Mouse (Mus musculus) CH12.LX (cell line): ENCODE data around the gene Prmt3. TPM values are rescaled to one million over a fixed set of nuclear protein-coding genes. Genes with fewer than 3 reads are reported as not detected.

Experiments used
- DNase-seq: peaks from one replicate; pipeline ENCODE4 v3.0.0-alpha.2; 2013; ENCODE audit errors: extremely low read depth
- H3K27ac ChIP-seq: 2 replicates; pipeline ENCODE4 v1.5.1; 2012; ENCODE audit warnings: low read depth, mild to moderate bottlenecking, control low read depth, moderate library complexity; ENCODE audit not compliant: insufficient read depth
- H3K27me3 ChIP-seq: replicated peaks from 2 replicates; pipeline ENCODE3; 2012; ENCODE audit warnings: inconsistent platforms
- H3K36me3 ChIP-seq, 2 experiments: replicated peaks in 1 of 2; 2 replicates each; pipeline versions ENCODE3 to v1.6.1; 2012; ENCODE audit warnings: inconsistent platforms in 1 of 2, low read length in 1 of 2, mild to moderate bottlenecking in 1 of 2, mixed read lengths in 1 of 2, moderate library complexity in 1 of 2; ENCODE audit not compliant: control insufficient read depth in 1 of 2, insufficient read depth in 1 of 2
- H3K4me1 ChIP-seq, 2 experiments: 2 replicates each; pipeline ENCODE4 v1.6.1; 2012; ENCODE audit warnings: inconsistent platforms in 1 of 2, moderate library complexity in 1 of 2; ENCODE audit not compliant: insufficient read depth in 2 of 2, control insufficient read depth in 1 of 2
- H3K4me2 ChIP-seq: 2 replicates; pipeline ENCODE4 v1.6.1; 2012; ENCODE audit warnings: low read depth, mild to moderate bottlenecking, control low read depth; ENCODE audit not compliant: poor library complexity, insufficient read depth, severe bottlenecking
- H3K4me3 ChIP-seq, 3 experiments: fragments of 150-350 bp in 1 of 3; sonication (generic) in 1 of 3; replicated peaks in 1 of 3; 2 replicates each; pipeline versions ENCODE3 to v1.5.1; 2011 to 2012; ENCODE audit warnings: low read depth in 2 of 3, low read length in 2 of 3, mild to moderate bottlenecking in 2 of 3, moderate library complexity in 2 of 3, control low read depth in 1 of 3, improper control_type of control experiment in 1 of 3, inconsistent platforms in 1 of 3, mixed read lengths in 1 of 3; ENCODE audit not compliant: poor library complexity in 1 of 3
- H3K79me2 ChIP-seq: replicated peaks from 2 replicates; pipeline ENCODE4 v1.6.1; 2012; ENCODE audit warnings: mild to moderate bottlenecking, moderate library complexity; ENCODE audit not compliant: control insufficient read depth, poor library complexity, insufficient read depth, severe bottlenecking; ENCODE audit errors: extremely low read depth
- H3K9ac ChIP-seq: 2 replicates; pipeline ENCODE4 v1.6.1; 2012; ENCODE audit warnings: low read depth, mild to moderate bottlenecking, control low read depth, moderate library complexity; ENCODE audit not compliant: insufficient read depth
- H3K9me3 ChIP-seq: replicated peaks from 2 replicates; pipeline ENCODE3; 2012; ENCODE audit warnings: low read length, inconsistent platforms, mixed read lengths
- BHLHE40 ChIP-seq: IDR thresholded peaks from 2 replicates; pipeline ENCODE4 v1.6.1; 2011; ENCODE audit warnings: mild to moderate bottlenecking, low read depth, low read length, improper control_type of control experiment
- CHD1 ChIP-seq: IDR thresholded peaks from 2 replicates; pipeline ENCODE4 v1.6.1; 2012; ENCODE audit warnings: low read depth, low read length, improper control_type of control experiment, inconsistent platforms
- GABPA ChIP-seq: IDR thresholded peaks from 2 replicates; pipeline ENCODE4 v1.6.1; 2012; ENCODE audit warnings: low read depth, low read length, improper control_type of control experiment, inconsistent platforms; ENCODE audit not compliant: insufficient replicate concordance
- IRF4 ChIP-seq: IDR thresholded peaks from 2 replicates; pipeline ENCODE4 v1.6.1; 2014; ENCODE audit warnings: low read depth, mild to moderate bottlenecking, inconsistent platforms, low read length, improper control_type of control experiment
- KAT2A ChIP-seq: IDR thresholded peaks from 2 replicates; pipeline ENCODE4 v1.6.1; 2012; ENCODE audit warnings: low read length, improper control_type of control experiment, inconsistent platforms; ENCODE audit not compliant: insufficient replicate concordance
- MAFK ChIP-seq: IDR thresholded peaks from 2 replicates; pipeline ENCODE4 v1.6.1; 2011; ENCODE audit warnings: low read length, improper control_type of control experiment; ENCODE audit not compliant: insufficient replicate concordance
- MAX ChIP-seq: IDR thresholded peaks from 2 replicates; pipeline ENCODE4 v1.6.1; 2011; ENCODE audit warnings: low read length, improper control_type of control experiment
- MEF2A ChIP-seq: IDR thresholded peaks from 2 replicates; pipeline ENCODE4 v1.6.1; 2014; ENCODE audit warnings: low read depth, mild to moderate bottlenecking, inconsistent platforms, low read length, improper control_type of control experiment, borderline replicate concordance
- MXI1 ChIP-seq: IDR thresholded peaks from 2 replicates; pipeline ENCODE4 v1.6.1; 2011; ENCODE audit warnings: mild to moderate bottlenecking, low read depth, low read length, improper control_type of control experiment
- MYC ChIP-seq: IDR thresholded peaks from 2 replicates; pipeline ENCODE4 v1.6.1; 2011; ENCODE audit warnings: low read depth, mild to moderate bottlenecking, improper control_type of control experiment, low read length
- NRF1 ChIP-seq: IDR thresholded peaks from 2 replicates; pipeline ENCODE4 v1.6.1; 2014; ENCODE audit warnings: low read depth, mild to moderate bottlenecking, inconsistent platforms, low read length, improper control_type of control experiment, moderate library complexity
- PAX5 ChIP-seq: IDR thresholded peaks from 2 replicates; pipeline ENCODE4 v1.6.1; 2012; ENCODE audit warnings: low read length, inconsistent platforms, mixed read lengths
- POLR2A ChIP-seq: IDR thresholded peaks from 2 replicates; pipeline ENCODE4 v1.6.1; 2011; ENCODE audit warnings: low read depth, mild to moderate bottlenecking, improper control_type of control experiment, low read length
- TBP ChIP-seq: conservative IDR thresholded peaks from 2 replicates; pipeline ENCODE4 v1.6.1; 2011; ENCODE audit warnings: low read depth, low read length, improper control_type of control experiment
- UBTF ChIP-seq: IDR thresholded peaks from 2 replicates; pipeline ENCODE4 v1.6.1; 2012; ENCODE audit warnings: low read depth, mild to moderate bottlenecking, inconsistent platforms, low read length, improper control_type of control experiment, moderate library complexity
- USF1 ChIP-seq: IDR thresholded peaks from 2 replicates; pipeline ENCODE4 v1.6.1; 2014; ENCODE audit warnings: low read depth, mild to moderate bottlenecking, inconsistent platforms, low read length, improper control_type of control experiment
- USF2 ChIP-seq: conservative IDR thresholded peaks from 2 replicates; pipeline ENCODE4 v1.6.1; 2011; ENCODE audit warnings: low read depth, low read length, improper control_type of control experiment
- ZKSCAN1 ChIP-seq: IDR thresholded peaks from 2 replicates; pipeline ENCODE4 v1.6.1; 2012; ENCODE audit warnings: low read depth, inconsistent platforms, low read length, improper control_type of control experiment, borderline replicate concordance
- dilution Hi-C: fragments of 300-500 bp; cut with MboI; formaldehyde crosslinking; loops from 2 replicates; pipeline ENCODE4 v1.14.3; 2020; ENCODE audit warnings: low sequenced_read_pairs; ENCODE audit not compliant: extremely low pct_unique_long_range_greater_than_20kb, extremely low pct_ligation_motif_present
- in situ Hi-C: fragments of 300-500 bp; cut with MboI; formaldehyde crosslinking; loops from 3 replicates; pipeline ENCODE4 v1.14.3; 2019; ENCODE audit warnings: low sequenced_read_pairs, low pct_ligation_motif_present, low pct_unique_long_range_greater_than_20kb, mixed read lengths
- polyA plus RNA-seq: library from polyadenylated mRNA; unstranded; fragments of >175 nt; gene quantifications from 2 replicates; pipeline ENCODE4 v1.2.1, GENCODE M21; 2012; ENCODE audit warnings: low read depth; ENCODE audit not compliant: insufficient read length
- total RNA-seq, 2 experiments: library from RNA; depleted of rRNA; stranded (reverse); fragments of 300-350 nt in 1 of 2; fragments of >200 nt in 1 of 2; gene quantifications; 2 replicates each; pipeline ENCODE4 v1.2.3; 2012 to 2014

Prmt3 gene
- total and polyA plus RNA-seq, 3 experiments, result 47.9 to 86.0 (median 54.5) TPM

- Histone ChIP-seq H3K36me3 (no peaks in the 10 kb centered on the region), H3K4me3 (no peak overlapping the region), H3K27ac (no peak overlapping the region), H3K27me3 (no peaks in the 10 kb centered on the region), H3K9me3 (no peaks in the 10 kb centered on the region), H3K79me2 (no peaks in the 10 kb centered on the region), H3K9ac (no peak overlapping the region), H3K4me1 (0 out of 4 replicates have a peak, but pooled peaks cover 0 to 2% of the 10 kb centered on the region in 2 experiments), H3K4me2 (no peak overlapping the region)
- in situ Hi-C loops, result no loop called here
- DNase-seq, result no peak
- dilution Hi-C loops, result no loop called here
- TF ChIP-seq BHLHE40, result no peak
- no peak for TF ChIP-seq MAX
- no peak for TF ChIP-seq USF1
Observed at GRCm38 (mm10) chr7:49894786-49895185, 116.6 kb downstream of the Prmt3 start.

DNA sequence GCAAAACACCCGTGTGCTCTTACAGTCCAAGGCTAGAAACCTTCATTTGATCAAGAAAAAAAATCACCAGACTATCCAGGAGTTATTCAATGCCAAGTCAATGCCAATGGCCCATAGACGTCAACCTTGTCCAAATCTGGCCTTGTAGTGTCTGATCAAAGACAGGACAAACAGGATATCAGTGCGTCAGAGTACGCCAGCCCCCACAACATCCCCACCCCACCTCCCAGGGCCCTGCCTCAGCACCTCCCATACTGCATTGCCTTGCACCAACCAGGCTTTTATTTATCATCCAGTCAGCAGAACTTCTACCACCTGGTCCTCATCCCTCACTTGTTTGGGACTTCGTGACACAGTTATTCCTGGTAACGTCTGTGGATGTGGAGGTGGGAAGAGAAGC is 117.2 kb downstream of the Prmt3 start:
- Histone ChIP-seq H3K27me3 (no peaks in the 10 kb centered on the region), H3K36me3 (no peaks in the 10 kb centered on the region), H3K9ac (no peak overlapping the region), H3K79me2 (no peaks in the 10 kb centered on the region), H3K4me1 (0 out of 4 replicates have a peak, but pooled peaks cover 0 to 2% of the 10 kb centered on the region in 2 experiments), H3K4me2 (no peak overlapping the region), H3K27ac (no peak overlapping the region), H3K4me3 (no peak overlapping the region), H3K9me3 (no peaks in the 10 kb centered on the region)
- TF ChIP-seq IRF4 (no peak), ZKSCAN1 (no peak), UBTF (no peak), MEF2A (no peak), BHLHE40 (no peak), GABPA (no peak), KAT2A (no peak), POLR2A (no peak)
- dilution Hi-C loops, result no loop called here
- in situ Hi-C loops, result no loop called here
- DNase-seq, result no peak

- no peaks in the 10 kb centered on the region for H3K9me3 ChIP-seq
- H3K4me3 ChIP-seq, result no peak overlapping the region
- no peaks in the 10 kb centered on the region for H3K27me3 ChIP-seq
- dilution Hi-C loops (no loop called here), in situ Hi-C loops (loop anchor here (25.0 kb wide), 1 partner anchor 290 kb away; no protein-coding TSS in a partner anchor)
- DNase-seq, result no peak
- no peak overlapping the region for H3K9ac ChIP-seq
- H3K79me2 ChIP-seq, result no peaks in the 10 kb centered on the region
- H3K27ac ChIP-seq, result no peak overlapping the region
- H3K4me2 ChIP-seq, result no peak overlapping the region
- TF ChIP-seq CHD1 (no peak), UBTF (no peak), MEF2A (no peak), TBP (no peak), USF2 (no peak), USF1 (no peak), IRF4 (no peak), NRF1 (no peak), MYC (no peak), ZKSCAN1 (no peak), PAX5 (no peak), MAX (no peak), MAFK (no peak), MXI1 (no peak)
- no peaks in the 10 kb centered on the region for H3K36me3 ChIP-seq
- 0 out of 4 replicates have a peak, but pooled peaks cover 0 to 4% of the 10 kb centered on the region in 2 experiments for H3K4me1 ChIP-seq
Observed at GRCm38 (mm10) chr7:49902003-49902552, 123.9 kb downstream of the Prmt3 start.
